In the genomic region with DNA sequence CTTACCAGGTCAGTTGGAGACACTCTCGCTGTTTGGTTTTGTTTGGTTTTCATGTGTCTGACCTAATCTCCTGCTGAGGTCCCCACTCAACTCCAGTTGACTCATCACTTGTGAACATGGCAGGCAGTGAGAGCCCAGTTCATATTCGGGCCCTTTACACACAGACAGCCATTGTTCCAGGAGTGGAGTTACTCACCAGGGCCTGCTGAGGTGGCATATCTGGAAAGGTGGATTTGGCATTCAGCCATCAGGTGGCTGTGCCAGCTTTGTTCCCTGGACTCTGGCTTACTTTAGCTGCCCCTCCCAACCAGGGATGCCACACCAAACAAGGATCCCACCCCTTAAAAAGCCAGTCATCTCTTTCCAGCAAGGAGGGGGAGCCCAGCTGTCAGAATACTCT, we compare ENCODE assay signal across 30 mouse cellular contexts. TPM values are rescaled to one million over a fixed set of nuclear protein-coding genes. Genes with fewer than 3 reads are reported as not detected.
DNase-seq lines count a peak whose midpoint lies in the region; ATAC-seq and TF ChIP-seq lines count a peak whose summit lies in the region.
"Had no signal": no experiment of that assay in that cellular context is flagged by ENCODE, and none has a peak within 500 bp of the region (broad histone marks: within the 10 kb centered on the region; RNA-seq: fewer than 3 reads in every experiment).

No protein-coding gene starts in this region.

- no peak for ATAC-seq in kidney, embryonic 16.5 days (ENCODE audit: low FRiP score, low TSS enrichment)
- ATAC-seq in midbrain, embryonic 14.5 days (ENCODE audit: low FRiP score, low TSS enrichment): no peak
- ATAC-seq: forebrain, embryonic 13.5 days; hindbrain, postnatal 0 days had no signal

- no peaks in the 10 kb centered on the region for H3K4me1 ChIP-seq in kidney, adult 2 months (ENCODE audit: control insufficient read depth, insufficient read depth, low read length)
- H3K4me1 ChIP-seq in kidney, embryonic 16.5 days (ENCODE audit: insufficient read depth, low read length): no peaks in the 10 kb centered on the region
- H3K4me1 ChIP-seq in midbrain, embryonic 10.5 days: peaks cover 14% of the 10 kb centered on the region
- no peaks in the 10 kb centered on the region; the same call in 1 of the 2 replicates for H3K4me1 ChIP-seq in midbrain, embryonic 14.5 days (ENCODE audit: control insufficient read depth, insufficient read depth, low read length)
- H3K4me1 ChIP-seq in hindbrain, embryonic 10.5 days (replicated peaks): peaks cover 8% of the 10 kb centered on the region
- H3K4me1 ChIP-seq: embryonic facial prominence, embryonic 13.5 days; hindbrain, embryonic 12.5 days; liver, embryonic 13.5 days; neural tube, embryonic 12.5 days had no signal

- H3K27me3 ChIP-seq in kidney, adult 2 months (replicated peaks; ENCODE audit: control insufficient read depth, insufficient read depth, low read length): no peaks in the 10 kb centered on the region
- H3K27me3 ChIP-seq in kidney, embryonic 16.5 days (ENCODE audit: insufficient read depth, low read length): no peaks in the 10 kb centered on the region
- no peaks in the 10 kb centered on the region; the same call in 1 of the 2 replicates for H3K27me3 ChIP-seq in midbrain, embryonic 10.5 days (ENCODE audit: low read depth, poor library complexity, severe bottlenecking)
- no peaks in the 10 kb centered on the region for H3K27me3 ChIP-seq in midbrain, embryonic 14.5 days (ENCODE audit: control insufficient read depth, insufficient read depth, low read length)
- H3K27me3 ChIP-seq in hindbrain, embryonic 10.5 days (ENCODE audit: insufficient read depth, poor library complexity, severe bottlenecking): no peaks in the 10 kb centered on the region
- H3K27me3 ChIP-seq: embryonic facial prominence, embryonic 13.5 days; forebrain, embryonic 13.5 days; hindbrain, embryonic 12.5 days; kidney, embryonic 15.5 days; neural tube, embryonic 12.5 days had no signal

- H3K36me3 ChIP-seq in kidney, adult 2 months (ENCODE audit: control insufficient read depth, insufficient read depth, low read length): no peaks in the 10 kb centered on the region
- H3K36me3 ChIP-seq in kidney, embryonic 16.5 days (ENCODE audit: insufficient read depth, low read length): no peaks in the 10 kb centered on the region
- no peaks in the 10 kb centered on the region for H3K36me3 ChIP-seq in midbrain, embryonic 10.5 days
- H3K36me3 ChIP-seq in midbrain, embryonic 14.5 days (ENCODE audit: control insufficient read depth, insufficient read depth, low read length): no peaks in the 10 kb centered on the region
- no peaks in the 10 kb centered on the region for H3K36me3 ChIP-seq in hindbrain, embryonic 10.5 days
- H3K36me3 ChIP-seq: embryonic facial prominence, embryonic 13.5 days; hindbrain, embryonic 12.5 days; kidney, embryonic 15.5 days; liver, embryonic 13.5 days; neural tube, embryonic 12.5 days had no signal

- no peak for TF ChIP-seq POLR2A in kidney, adult 2 months (IDR thresholded peaks at IDR 0.05; ENCODE audit: low read depth, low read length)

- no peak for TF ChIP-seq CTCF in kidney, adult 2 months (conservative IDR thresholded peaks at IDR 0.05; ENCODE audit: insufficient read depth, insufficient read length, low read depth, low read length)

- WGBS in kidney, adult 2 months: 93% methylated on average over 2 of the region's 2 CpGs
- WGBS in kidney, embryonic 16.5 days: 85% methylated on average over 2 of the region's 2 CpGs
- WGBS in midbrain, embryonic 10.5 days: 89% methylated on average over 2 of the region's 2 CpGs
- WGBS in midbrain, embryonic 14.5 days: 87% methylated on average over 2 of the region's 2 CpGs
- 33% methylated on average over 2 of the region's 2 CpGs for WGBS in large intestine, adult 2 months
- 87% methylated on average over 2 of the region's 2 CpGs for WGBS in hindbrain, embryonic 10.5 days

- no peak overlapping the region for H3K27ac ChIP-seq in kidney, adult 2 months (ENCODE audit: insufficient read depth, low read depth, low read length)
- no peak overlapping the region for H3K27ac ChIP-seq in kidney, embryonic 16.5 days (ENCODE audit: low read length)
- 0 out of 2 replicates have a peak overlapping the region, but pooled peaks have one; percentile 13 for H3K27ac ChIP-seq in midbrain, embryonic 10.5 days (replicated peaks)
- H3K27ac ChIP-seq in midbrain, embryonic 14.5 days (replicated peaks; ENCODE audit: low read depth, low read length): no peak overlapping the region
- no peak overlapping the region for H3K27ac ChIP-seq in hindbrain, embryonic 10.5 days
- H3K27ac ChIP-seq: embryonic facial prominence, embryonic 13.5 days; forebrain, embryonic 13.5 days; hindbrain, embryonic 12.5 days; hindbrain, postnatal 0 days; kidney, embryonic 15.5 days; liver, embryonic 13.5 days; neural tube, embryonic 12.5 days had no signal

- peak; percentile 13 for DNase-seq in kidney, adult 2 months
- DNase-seq in midbrain, embryonic 10.5 days (ENCODE audit: low spot score): no peak
- no peak for DNase-seq in midbrain, embryonic 14.5 days
- peak; percentile 65 for DNase-seq in large intestine, adult 2 months (ENCODE audit: low read depth, low spot score)
- DNase-seq in right cerebral cortex, adult 2 months (ENCODE audit: low spot score in 2 of 2): no peak
- DNase-seq in hindbrain, embryonic 10.5 days (ENCODE audit: low spot score): no peak
- no peak for DNase-seq in cerebellum, postnatal 14 days
- DNase-seq: adrenal gland, adult 8-10 months; B cell, adult 2 months; cerebellum, adult 11 months; cerebellum, adult 9-10 months; embryo, embryonic 11 days; gastrocnemius, postnatal 14 days; kidney, adult 11 months; kidney, postnatal 4 days; layer of hippocampus, postnatal 36 days; left cerebral cortex, postnatal 4 days; liver, embryonic 13.5 days; thymus, adult 18-20 months; thymus, postnatal 25 days had no signal

- H3K9ac ChIP-seq in kidney, embryonic 16.5 days (replicated peaks; ENCODE audit: low read length): no peak overlapping the region
- no peak overlapping the region for H3K9ac ChIP-seq in midbrain, embryonic 14.5 days (replicated peaks; ENCODE audit: low read length)
- H3K9ac ChIP-seq: embryonic facial prominence, embryonic 13.5 days; forebrain, embryonic 13.5 days; hindbrain, embryonic 12.5 days; kidney, embryonic 15.5 days; liver, embryonic 13.5 days; neural tube, embryonic 12.5 days had no signal

- H3K9me3 ChIP-seq in kidney, embryonic 16.5 days (ENCODE audit: low read length): peaks cover 4% of the 10 kb centered on the region; the same call in 1 of the 2 replicates
- H3K9me3 ChIP-seq in midbrain, embryonic 10.5 days (replicated peaks): no peaks in the 10 kb centered on the region
- no peaks in the 10 kb centered on the region for H3K9me3 ChIP-seq in midbrain, embryonic 14.5 days (ENCODE audit: control insufficient read depth, low read length)
- H3K9me3 ChIP-seq in hindbrain, embryonic 10.5 days: no peaks in the 10 kb centered on the region
- H3K9me3 ChIP-seq: embryonic facial prominence, embryonic 13.5 days; forebrain, embryonic 13.5 days; hindbrain, embryonic 12.5 days; kidney, embryonic 15.5 days; liver, embryonic 13.5 days; neural tube, embryonic 12.5 days had no signal

- H3K4me3 ChIP-seq in kidney, adult 2 months (ENCODE audit: insufficient read depth, low read depth, low read length): no peak overlapping the region
- no peak overlapping the region for H3K4me3 ChIP-seq in kidney, embryonic 16.5 days (ENCODE audit: low read length)
- no peak overlapping the region for H3K4me3 ChIP-seq in midbrain, embryonic 10.5 days
- no peak overlapping the region for H3K4me3 ChIP-seq in midbrain, embryonic 14.5 days (replicated peaks; ENCODE audit: low read depth, low read length)
- no peak overlapping the region for H3K4me3 ChIP-seq in hindbrain, embryonic 10.5 days
- H3K4me3 ChIP-seq: embryonic facial prominence, embryonic 13.5 days; erythroblast, embryonic 14.5 days; forebrain, embryonic 13.5 days; hindbrain, embryonic 12.5 days; kidney, embryonic 15.5 days; liver, embryonic 13.5 days; myocyte; neural tube, embryonic 12.5 days had no signal

- H3K4me2 ChIP-seq in kidney, embryonic 16.5 days (replicated peaks; ENCODE audit: low read depth, low read length): no peak overlapping the region
- H3K4me2 ChIP-seq in midbrain, embryonic 14.5 days (ENCODE audit: low read length): no peak overlapping the region
- H3K4me2 ChIP-seq: embryonic facial prominence, embryonic 13.5 days; forebrain, embryonic 13.5 days; hindbrain, embryonic 12.5 days; kidney, embryonic 15.5 days; liver, embryonic 13.5 days; midbrain, embryonic 11.5 days; neural tube, embryonic 12.5 days had no signal

RNA-seq across cellular contexts. Expression of gene Lgalsl, which starts 56.2 kb away (rescaled TPM):
- polyA plus RNA-seq in kidney, adult 2 months (2012; rRNA removed): 6.2 and 8.5 TPM in 2 replicates
- polyA plus RNA-seq in kidney, embryonic 16.5 days (2015; fragmentation: Nextera tagmentation; extraction: Ambion mirVana): 29.1 and 33.3 TPM in 2 replicates
- 24.4 and 29.0 TPM in 2 replicates for polyA plus RNA-seq in midbrain, embryonic 10.5 days (2016; fragmentation: Nextera tagmentation; extraction: Ambion mirVana)
- 62.9 and 72.9 TPM in 2 replicates for polyA plus RNA-seq in midbrain, embryonic 14.5 days (2014; fragmentation: Nextera tagmentation; extraction: Ambion mirVana)
- polyA plus RNA-seq in large intestine, adult 2 months (2012; rRNA removed): 7.6 and 11.8 TPM in 2 replicates
- 23.6 and 23.9 TPM in 2 replicates for polyA plus RNA-seq in hindbrain, embryonic 10.5 days (2016; fragmentation: Nextera tagmentation; extraction: Ambion mirVana)

Comparison
In these comparisons a context has a peak if more than half of its experiments do, and no peak if none do; other contexts are left out.
1. DNase-seq: peak in kidney, adult 2 months (single experiment) and large intestine, adult 2 months (single experiment); none in midbrain, embryonic 10.5 days (single experiment), midbrain, embryonic 14.5 days (single experiment), right cerebral cortex, adult 2 months (0 of 2), hindbrain, embryonic 10.5 days (single experiment) and cerebellum, postnatal 14 days (0 of 2).